Mouse (Mus musculus) right cerebral cortex, adult 18-20 months (tissue): Measurements from ENCODE around the gene Inpp5b.

Source experiments
- DNase-seq: peaks from one replicate; pipeline ENCODE4 v3.0.0; 2022; ENCODE audit warnings: mixed read lengths

Inpp5b gene

GRCm38 (mm10) chr4:124768963-124769591 lies 27.4 kb downstream of the Inpp5b start:
- DNase-seq, result peak; percentile 58

DNA sequence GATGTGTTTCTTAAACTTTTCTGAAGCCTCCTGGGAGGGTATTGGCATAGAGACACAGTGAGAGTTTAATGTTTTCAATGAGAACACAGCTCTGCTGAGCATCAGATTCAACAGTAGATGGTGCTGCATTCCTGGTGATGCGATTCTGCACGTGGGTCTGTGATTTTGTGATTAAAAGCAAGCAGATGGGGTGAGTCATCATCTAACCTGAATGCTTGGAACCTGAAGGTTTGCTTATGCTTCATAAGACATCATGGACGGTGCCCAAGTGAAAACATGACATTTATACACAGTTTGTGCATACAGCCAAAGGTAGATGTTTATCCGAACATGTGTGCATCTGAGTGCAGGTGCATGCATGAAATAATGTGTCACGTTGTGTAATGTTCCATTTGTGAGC lies 29.0 kb downstream of the Inpp5b start:
- peak; percentile 52 for DNase-seq

DNA sequence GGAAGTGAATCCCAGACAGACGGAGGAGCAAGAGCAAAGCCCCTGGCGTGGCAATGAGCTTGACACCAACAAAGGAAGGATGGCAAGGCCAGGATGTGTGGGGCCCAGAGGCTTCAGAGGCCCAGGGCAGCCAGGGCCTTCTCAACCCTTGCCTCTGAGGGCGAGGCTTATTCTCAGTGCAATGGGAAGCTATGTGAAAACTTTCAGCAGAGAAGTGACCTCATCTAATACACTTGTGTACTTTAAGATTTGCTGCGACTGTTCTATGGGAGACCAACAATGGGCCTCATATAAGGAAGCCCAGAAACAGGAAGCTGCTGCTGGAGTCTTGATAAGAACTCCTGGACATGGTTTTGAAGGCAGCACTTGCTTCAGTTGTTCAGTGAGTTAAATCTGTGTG lies 30.5 kb downstream of the Inpp5b start:
- DNase-seq, result no peak

DNA sequence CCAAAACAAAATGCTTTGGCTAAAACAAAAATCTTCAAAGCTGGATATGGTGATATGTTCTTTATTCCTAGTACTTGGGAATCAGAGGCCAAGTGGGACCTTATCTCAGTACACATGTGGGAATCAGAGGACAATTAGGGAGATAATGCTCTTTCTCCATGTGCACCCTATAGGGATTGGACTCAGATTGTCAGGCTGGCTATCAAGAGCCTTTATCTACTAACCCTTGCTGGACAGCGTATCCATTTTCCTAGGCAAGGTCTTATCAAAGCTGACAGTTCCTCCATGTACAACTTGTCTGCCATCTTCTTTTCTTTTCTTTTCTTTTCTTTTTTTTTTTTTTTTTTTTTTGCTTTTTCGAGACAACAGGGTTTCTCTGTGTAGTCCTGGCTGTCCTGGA lies 31.8 kb downstream of the Inpp5b start:
- no peak for DNase-seq

DNA sequence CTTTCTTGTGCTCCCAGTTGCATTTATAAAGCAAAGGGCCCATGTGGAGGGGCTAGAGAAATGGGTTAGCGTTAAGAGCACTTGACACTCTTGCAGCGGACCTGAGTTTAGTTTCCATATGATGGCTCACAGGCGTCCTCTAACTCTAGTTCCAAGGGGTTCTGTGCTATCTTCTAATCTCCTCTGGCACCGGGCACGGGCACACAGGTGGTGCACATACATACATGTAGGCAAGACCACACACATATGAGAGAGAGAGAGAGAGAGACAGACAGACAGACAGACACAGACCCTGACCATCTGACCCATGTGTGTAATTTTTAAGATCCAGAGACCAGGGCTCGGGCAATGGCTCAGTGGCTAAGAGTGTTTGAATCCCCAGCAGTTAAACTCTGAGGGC lies 32.3 kb downstream of the Inpp5b start:
- no peak for DNase-seq

GRCm38 (mm10) chr4:124774429-124774828 lies 32.8 kb downstream of the Inpp5b start:
- no peak for DNase-seq

DNA sequence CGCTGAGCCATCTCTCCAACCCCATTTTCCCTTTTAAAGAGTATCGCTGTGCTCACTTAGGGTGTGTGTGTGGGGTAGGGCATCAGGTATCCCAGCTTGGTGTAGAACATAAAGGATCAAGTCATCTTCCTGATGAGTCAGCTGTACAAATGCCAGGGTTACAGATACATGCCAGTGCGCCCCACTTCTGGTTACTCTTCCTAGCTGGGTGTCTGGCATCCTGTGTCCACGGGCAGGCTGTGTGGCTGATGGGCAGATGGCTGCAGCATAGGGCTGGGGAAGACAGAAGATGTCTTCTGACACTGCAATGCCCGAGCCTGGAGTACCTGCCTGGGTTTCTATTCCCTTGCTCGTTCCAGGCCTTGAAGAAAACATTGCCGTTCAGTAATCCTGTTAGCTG lies 39.7 kb downstream of the Inpp5b start:
- no peak for DNase-seq

DNA sequence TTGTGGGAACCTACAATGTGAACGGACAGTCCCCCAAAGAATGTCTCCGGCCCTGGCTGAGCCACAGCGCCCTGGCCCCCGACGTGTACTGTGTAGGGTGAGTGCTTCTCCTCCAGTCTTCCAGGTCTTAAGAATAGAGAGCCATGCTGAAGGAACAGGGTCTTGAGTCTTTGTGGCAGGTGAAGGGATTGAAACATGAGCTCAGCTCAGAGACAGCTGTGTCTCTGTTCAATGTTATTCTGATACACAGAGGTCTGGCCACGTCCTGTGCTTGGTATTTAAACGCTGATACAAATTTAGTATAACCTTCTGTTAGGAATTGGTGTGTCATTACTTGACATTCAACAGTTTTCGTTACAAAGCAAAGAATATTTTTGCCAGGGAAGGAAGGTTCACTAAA lies 40.7 kb downstream of the Inpp5b start:
- DNase-seq, result no peak

DNA sequence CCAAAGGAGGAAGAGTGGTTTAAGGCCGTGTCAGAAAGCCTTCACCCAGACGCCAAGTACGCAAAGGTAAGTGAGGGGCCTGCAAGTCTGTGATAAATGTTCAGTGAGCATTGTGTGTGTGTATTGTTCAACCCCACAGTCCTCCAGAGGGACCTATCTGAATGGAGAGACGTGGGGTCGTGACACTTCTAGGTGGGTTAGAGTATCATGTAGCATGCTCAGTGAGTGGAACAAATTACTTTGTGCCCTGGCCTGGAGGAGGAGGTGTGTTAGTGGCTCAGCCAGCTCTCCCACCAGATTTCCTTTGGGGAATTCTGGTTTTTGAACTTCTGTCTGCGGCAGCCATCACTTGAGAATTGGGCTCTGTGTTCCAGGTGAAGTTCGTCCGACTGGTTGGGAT lies 42.3 kb downstream of the Inpp5b start:
- no peak for DNase-seq

DNA sequence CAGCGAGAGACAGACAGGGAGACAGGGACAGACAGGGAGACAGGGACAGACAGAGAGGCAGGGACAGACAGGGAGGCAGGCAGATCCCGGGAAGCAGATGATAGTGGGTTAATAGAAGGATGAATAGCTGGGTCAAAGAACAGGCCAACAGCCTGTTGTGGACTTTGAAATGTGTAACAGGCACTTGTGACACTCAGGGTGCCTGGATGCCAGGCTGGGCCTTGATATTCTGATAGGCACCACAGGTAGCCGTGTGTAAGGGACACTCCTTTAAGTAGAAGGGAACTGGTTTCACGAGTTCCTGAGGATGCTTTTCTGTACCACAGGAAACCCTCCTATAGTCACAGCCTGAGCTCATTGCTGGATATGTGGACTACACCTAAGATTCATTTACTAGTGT lies 48.4 kb downstream of the Inpp5b start:
- DNase-seq, result no peak

- no peak for DNase-seq
Measured at GRCm38 (mm10) chr4:124792114-124792513, 50.5 kb downstream of the Inpp5b start.

DNA sequence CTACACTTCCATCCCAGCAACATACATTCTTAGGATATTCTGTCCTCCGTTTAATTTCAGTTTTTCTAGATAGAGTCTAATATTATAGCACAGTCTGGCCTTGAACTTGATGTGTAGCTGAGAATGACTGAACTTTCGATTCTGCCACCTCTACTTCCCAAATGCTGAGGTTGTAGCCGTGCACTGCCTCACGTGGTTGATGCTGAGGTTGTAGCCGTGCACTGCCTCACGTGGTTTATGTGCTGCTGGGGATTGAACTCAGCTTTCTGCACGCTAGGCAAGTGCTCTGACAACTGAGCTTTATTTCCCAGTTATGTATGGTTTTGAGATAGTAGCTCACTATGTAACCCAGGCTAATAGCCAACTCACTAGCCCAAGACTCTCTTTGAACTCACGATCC lies 54.5 kb downstream of the Inpp5b start:
- no peak for DNase-seq

DNA sequence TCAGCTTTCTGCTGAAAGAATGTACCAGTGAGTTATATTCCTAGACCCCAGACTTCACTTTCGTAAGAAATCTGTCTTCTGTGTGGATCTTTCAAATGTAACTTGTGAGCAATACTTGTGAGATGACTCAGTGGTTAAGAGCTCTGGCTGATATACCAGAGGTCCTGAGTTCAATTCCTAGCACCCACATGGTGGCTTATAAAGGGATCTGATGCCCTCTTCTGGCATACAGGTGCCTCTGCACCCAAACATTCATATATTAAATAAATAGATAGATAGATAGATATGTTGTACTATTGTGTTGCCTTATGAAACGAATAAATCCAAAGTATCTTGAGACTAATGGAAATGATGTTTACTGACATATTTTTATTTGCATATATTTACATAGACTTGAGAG lies 55.3 kb downstream of the Inpp5b start:
- DNase-seq, result no peak

GRCm38 (mm10) chr4:124801552-124802308 lies 60.1 kb downstream of the Inpp5b start, which contains the start of gene Mtf1:
Gene Mtf1 (plus strand): TSS chr4:124802104.
- peak; percentile 84 for DNase-seq

DNA sequence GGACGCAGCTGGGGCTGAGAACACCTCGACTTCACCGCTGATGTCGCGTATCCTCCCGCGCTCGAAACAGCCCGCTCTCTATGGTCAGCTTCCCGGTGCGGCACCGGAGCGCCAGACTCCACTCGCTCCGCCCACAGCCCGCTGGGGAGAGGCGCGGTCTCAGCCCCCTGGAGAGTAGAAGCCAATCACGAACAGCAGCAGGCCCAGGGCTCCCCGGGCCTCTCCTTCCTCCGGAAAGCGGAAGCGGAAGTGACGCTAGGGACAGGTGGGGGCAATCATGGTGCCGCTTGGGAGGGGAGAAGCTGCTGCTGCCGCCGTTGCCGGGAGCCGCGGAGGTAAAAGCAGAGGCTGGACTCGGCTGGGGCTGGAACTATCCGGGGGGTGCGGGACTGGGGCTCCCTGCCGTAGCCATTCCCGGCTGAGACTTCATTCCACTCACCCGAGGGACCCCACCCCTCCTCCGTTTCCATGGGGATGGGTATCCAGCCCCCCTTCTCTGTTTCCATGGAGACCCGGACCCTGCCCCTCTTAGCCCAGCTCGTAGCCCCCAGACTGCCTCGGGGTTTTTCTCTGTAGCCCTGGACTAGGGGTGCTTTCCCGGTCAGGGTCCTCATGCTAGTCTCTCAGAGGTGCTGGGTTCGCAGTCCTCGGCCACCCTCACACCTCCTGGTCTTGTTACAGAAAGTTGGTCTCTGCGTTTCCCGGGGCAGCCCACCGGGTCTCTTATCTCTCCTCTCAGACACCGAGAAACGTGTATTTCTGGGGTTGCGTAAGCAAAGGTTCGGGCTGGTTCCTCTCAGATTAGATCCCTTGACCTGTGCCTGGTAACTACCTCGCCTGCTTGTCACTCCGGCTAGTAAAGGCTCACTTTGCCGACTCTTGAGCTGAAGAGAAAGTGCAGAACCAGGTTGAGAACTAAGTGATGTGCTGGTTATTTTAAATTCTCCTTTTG lies 60.9 kb downstream of the Inpp5b start:
- DNase-seq, result peak; percentile 97

DNA sequence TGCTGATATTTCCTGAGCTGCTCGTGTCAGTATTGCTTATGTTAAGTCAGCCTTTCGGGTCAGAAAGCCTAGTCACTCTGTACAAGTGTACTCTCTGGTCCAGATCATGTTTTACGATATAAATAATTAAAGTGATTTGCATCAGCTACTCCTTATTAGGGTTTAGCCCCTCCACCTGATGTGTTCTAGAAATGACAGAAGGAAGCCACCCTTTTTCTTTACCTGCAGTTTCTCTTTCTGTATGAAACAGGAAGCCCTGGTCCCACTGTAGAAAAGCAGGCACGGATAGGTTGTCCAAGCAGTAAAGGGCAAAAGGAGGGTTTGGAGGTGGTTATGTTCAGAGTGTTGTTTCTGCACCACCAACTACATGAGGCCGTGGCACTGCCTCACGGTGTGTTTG lies 61.8 kb downstream of the Inpp5b start:
- no peak for DNase-seq

DNA sequence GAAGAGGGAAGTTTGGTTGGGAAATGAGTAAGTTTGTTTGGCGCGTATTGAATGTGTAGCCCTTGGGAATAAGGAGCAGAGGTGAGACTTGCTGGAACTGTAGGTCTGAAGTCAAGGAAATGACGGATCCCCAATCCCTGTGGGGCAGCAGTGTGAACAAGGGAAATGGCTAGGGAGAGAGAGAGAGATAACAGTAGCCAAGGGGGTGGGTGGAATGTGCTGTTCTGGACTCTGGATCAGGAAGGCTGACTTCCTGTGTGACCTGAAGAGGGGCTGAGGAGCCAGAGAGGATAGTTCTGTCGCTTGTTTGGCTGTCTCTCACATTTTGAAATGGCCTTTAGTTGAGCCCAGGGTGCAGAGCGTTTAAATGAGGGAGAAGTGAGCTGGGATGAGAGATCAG lies 66.9 kb downstream of the Inpp5b start:
- no peak for DNase-seq

DNA sequence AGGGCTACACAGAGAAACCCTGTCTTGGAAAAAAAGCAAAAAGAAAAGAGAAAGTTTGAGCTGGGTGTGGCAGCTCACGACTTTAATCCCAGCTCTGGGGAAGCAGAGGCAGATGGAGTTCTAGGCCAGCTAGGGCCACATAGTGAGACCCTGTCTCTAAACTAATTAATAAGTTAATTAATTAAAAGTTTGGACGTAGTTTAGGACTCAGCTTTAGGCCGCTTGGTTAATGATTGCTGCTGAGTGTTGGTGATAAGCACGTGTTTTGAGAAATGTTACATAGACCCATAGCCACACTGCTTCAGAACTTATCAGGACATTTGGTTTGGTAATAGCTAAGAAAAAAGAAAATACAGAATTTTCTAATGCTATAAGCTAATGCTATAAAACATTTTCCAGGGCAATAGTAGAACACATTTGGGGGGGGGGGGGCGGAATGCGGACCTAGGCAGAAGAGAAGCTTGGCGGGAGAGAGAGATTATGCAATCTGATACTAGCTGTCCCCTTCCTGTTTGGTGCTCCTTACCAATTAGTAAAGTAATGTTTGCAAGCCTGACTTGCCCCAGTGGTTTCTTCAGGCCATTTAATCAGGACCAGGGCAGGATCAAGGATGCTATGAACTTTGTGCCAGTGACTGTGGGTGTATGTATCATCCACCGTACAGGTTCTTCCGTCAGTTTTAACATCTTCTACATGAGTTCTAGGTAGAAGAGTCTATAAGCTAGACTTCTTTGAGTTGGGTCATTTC lies 67.7 kb downstream of the Inpp5b start:
- no peak for DNase-seq

GRCm38 (mm10) chr4:124810056-124810455 lies 68.4 kb downstream of the Inpp5b start:
- no peak for DNase-seq

DNA sequence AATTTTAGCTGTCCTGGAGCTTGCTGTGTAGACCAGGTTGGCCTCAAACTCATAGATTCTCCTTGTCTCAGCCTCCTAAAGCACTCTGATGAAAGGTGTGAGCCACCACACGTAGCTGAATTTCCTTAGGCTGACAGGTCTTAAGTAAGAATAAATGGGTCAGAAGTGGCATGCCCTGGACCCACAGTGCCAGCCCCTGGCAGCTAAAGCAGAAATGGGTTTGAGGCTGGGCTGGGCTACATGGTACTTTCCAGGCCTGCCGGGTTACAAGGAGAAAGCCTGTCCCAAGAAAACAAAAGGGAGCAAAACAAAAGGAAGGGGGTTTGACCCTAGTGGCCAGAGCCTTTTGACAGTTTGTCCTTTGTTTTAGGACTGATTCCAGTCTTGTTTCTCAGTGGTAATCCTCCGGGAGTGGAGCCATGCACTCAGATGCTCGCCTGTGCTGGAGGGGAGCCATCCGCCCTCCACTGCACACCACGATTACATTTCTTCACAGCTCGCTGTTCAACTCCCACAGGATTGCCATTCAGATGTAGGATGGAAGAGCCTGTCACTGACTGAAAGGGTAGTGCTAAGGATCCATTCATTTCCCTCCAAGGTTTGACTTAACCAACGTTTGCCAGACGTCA lies 69.8 kb downstream of the Inpp5b start:
- peak; percentile 75 for DNase-seq

GRCm38 (mm10) chr4:124815901-124816300 lies 74.3 kb downstream of the Inpp5b start:
- DNase-seq, result no peak

DNA sequence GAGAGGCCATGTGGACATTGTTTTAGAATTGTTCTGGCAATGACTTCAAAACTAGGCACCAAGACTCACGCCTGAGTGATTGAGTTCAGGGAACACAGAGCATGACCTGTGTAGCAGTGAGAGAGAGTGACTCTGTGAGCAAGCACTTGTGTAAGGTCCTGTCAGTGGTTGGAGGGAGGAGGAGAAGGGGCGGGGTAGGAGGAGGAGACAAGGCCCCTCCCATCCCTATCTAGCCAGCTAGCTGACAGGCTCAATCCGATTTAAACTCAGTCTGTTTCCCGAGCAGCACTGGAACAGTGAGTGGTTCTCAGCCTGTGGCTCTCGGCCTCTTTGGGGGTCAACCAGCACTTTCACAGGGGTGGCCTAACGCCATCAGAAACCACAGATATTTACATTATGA lies 76.2 kb downstream of the Inpp5b start:
- DNase-seq, result no peak
